Mouse (Mus musculus) NIH3T3 (cell line): ENCODE measurements around the gene Serpinb9b.
A peak's percentile ranks its signal among the peaks of the same experiment; 100 is the strongest.
"Not testable (repeated sequence)": the region's sequence is repeated elsewhere in the genome, so short reads cannot be mapped to it uniquely, and the experiment has no call there.

Experiments
- DNase-seq: peaks from one replicate; pipeline ENCODE4 v3.0.0-alpha.2; 2012; ENCODE audit warnings: low read depth

Gene Serpinb9b

DNA sequence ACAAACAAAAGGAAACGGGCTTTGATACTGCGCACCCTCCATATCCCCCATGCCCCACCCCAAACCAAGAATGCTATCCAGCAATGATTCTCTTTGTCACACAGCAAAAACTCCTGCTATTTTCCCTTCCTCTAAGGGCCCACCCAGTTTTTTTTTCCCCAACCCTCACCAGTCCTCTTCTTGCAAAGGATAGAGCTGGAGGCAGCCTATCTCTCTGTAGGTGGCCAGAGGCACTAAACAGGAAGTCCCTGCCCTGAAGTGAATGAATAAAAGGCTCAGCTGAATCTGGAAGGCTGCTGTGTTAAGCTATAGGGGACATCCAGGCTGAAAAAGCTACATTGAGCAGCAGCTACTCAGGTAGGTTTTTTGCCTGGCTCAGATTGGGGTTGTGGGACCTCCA is at the start of gene Serpinb9b:
TSS of gene Serpinb9b (plus strand) at position 173 of the 400 bp plus-strand sequence.
- no peak for DNase-seq

DNA sequence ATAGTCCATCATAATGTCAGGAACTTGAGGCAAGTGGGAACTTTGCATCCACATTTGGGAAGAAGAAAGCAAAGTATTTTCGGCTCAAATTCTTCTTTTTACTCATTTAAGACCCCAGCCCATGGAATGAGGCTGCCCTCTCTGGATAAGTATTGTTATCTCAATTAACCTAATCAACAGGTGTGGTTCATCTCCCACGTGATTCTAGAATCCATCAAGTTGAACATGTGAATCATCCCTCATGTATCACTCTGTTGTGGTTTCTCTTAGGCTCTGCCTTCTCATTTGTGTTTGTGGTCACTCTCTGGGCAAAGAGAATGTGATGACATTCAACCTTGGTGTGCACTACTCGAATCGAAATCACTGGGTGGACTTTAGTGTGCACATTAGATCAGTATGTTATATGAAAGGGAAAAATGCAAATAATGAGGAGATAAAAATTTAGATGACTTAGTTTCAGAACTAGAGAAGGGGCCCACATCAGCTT is 44.6 kb upstream of the Serpinb9b start:
- DNase-seq: no peak

DNA sequence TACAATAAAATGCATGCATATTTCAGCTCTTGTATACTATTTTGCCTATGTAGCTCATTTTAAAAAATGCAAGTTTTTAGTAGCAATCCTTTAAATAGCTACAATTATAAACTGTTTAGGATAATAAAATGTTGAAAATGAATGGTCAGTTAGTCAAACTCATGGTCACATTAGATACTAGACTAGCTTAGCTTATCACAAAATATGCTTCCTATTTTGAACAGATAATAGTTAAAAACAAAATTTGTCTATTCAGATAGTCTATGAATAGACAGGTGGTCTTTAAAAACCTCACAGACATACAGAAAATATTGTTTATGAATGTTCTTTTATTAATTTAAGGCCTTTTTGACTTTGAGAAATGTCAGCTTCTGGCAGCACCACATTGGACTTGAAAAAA is 41.0 kb upstream of the Serpinb9b start:
- no peak for DNase-seq

DNA sequence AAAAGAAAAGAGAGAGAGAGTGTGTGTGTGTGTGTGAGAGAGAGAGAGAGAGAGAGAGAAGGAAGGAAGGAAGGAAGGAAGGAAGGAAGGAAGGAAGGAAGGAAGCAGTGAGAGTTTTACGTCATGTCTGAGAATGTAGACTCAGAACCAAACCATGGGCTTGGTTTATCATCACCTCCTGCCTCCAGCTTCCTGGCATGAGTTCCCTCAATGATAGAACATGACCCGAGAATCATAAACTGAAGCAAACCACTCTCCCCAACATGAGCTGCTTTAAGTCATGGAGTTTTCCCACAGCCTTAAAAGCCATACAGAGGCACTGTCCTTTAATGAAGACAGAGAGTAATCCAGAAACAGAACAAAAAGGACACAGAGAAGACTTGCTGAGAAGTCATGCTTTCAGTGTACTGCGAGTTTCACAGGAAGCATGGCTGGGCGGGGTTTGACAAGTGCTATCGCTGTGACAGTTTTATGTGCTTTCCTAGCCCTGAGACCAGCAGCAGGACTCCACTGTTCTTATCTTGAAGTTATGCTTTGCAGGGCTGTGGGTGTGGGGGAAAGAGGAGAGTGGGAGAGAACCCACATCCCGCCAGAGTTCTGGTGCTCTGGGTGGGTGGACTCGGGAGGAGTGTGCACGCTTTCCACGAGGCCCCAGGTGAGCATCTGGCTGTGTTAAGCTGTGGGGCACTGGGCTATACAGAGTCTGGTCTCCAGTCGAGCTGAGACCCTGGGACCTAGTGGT is 33.9 kb upstream of the Serpinb9b start:
- no peak for DNase-seq

DNA sequence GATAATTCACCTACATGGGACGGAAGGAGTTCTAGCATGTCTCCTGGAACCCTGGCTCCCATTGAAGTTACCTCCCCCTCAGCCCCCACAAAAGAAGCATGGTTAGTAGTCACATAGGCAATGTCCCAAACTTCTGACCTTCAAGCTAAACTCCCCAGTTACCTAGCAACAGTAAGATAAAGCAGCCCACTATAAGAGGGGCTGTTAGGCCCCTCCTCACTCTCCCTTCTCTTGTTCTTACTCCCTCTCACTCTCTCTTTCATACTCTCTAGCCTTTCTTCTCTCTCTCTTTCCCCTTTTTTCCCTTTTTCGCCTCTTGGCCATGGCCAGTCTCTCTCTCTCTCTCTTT is 33.3 kb upstream of the Serpinb9b start:
- no peak for DNase-seq

DNA sequence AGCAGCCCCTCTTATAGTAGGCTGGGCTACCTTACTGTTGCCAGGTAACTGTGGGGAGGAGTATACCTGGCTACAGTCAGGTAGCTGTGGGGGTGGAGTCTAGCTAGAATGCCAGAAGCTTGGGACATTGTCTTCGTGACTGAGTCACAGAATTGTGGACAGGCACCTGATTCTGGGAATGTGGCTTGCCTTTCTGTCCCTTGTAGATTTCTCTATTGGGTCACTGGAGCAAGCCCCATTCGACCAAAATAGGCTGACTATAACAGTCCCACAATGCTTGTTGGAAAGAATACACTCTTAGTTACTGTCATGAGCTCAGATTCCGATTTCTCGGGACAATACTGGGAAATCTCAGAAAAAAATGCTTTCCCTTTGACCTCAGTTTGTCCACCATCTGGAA is 32.2 kb upstream of the Serpinb9b start:
- DNase-seq: no peak

DNA sequence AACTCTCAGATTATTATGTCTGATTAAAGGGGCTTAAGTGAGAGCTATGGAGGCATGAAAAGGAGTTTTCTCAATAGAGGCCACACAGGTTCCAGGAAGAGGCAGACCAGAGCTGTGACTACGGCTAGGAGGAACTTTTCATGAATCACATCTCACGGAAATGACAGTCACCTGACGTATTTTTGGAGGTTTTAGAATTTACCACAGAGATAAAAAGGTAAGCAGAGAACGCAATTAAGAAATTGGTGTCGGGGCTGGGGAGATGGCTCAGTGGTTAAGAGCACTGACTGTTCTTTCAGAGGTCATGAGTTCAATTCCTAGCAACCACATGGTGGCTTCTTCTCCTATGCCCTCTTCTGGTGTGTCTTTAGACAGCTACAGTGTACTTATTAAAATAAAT is 25.9 kb upstream of the Serpinb9b start:
- DNase-seq: no peak

DNA sequence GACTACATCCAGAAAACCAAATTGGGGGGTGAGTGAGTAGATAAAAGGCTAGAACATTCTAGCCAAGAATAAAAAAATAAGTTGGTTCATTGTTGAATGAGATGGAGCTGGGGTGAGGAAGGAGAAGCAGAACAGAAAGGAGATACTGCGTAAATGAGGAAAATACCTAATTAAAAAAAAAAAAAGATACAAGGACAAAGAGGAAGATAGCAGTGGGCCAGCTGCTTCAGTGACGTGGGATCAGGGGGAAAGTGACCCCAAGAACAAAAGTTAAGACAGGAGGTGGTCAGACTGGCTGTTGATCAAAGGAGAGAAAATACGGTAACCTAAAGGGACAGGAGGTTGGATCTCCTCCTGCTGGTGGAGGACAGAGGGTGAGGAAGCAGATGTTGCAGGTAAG is 24.3 kb upstream of the Serpinb9b start, which contains the start of gene Serpinb9:
TSS of gene Serpinb9 (plus strand) at position 301 of the 400 bp plus-strand sequence.
- no peak for DNase-seq

DNA sequence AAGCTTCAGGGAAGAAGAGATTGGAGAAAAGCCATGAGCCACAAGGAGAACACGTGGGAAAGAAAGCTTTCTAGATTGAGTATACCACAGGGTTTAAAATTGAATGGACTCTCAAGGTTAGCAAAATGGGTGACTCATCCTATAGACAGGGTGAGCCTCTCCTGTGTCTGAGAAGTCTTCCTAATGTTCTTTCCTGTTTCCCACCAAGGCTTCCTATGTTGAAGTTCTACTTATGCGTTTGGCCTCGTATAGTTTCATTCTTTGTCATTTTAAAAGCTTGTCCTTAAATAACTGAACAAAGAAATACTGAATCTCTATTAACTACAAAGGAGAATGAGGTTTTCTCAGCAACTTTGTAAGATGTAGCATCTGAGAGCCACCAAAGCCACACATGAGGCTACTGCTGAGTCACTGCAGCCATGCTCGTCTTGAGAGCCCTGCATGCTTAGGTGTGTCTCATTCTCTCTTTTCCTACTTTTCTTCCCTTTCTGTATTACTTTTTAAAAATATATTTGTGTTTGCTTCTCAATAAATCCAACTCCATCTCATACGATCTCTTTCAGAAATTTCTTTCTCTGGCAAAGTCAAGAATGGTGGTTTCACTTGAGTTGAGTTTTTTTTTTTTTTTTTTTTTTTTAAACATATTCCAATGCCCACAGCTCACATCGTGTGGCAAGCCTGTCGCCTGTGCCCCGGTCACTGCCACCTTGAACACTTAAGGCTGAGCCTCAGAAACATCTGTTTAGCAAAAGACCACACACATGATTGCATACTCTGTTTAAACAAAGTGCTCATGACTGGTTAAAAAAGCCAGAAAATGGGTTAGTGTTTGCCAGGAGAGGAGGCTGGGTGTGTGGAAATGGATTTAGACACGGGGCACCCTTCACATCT is 23.4 kb upstream of the Serpinb9b start:
- peak; percentile 18 for DNase-seq

DNA sequence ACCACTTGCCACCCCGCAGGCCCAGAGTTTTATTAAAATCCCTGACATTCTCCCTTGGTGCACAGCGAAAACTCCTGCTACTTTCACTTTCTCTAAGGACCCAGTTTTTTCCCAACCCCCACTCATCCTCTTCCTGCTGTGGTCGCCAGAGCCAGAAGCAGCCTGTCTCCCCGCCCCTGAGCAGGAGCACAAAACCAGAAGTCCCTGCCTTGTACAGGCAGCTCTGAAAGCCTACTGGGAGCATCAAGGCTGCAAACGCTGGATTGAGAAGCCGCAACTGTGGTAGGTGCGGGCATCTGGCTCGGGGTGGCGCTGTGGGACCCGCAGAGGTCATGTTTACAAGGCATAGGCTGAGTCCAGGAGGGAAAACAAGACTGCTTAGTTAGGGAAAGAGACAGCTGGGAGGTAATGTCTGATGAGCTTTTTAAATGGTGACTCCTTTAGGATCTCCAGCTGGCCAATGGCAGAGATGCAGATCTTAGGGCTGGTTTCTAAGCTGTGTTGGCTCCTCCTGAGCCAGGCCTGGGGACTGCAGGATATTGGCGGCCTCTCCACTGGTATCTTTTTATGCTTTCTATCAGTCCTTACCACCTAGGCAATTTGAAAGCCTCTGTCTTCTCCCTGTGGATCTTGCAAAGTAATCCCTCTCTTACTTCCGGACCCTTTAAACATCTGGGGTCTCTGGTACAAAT is 22.7 kb upstream of the Serpinb9b start:
- peak; percentile 88 for DNase-seq

DNA sequence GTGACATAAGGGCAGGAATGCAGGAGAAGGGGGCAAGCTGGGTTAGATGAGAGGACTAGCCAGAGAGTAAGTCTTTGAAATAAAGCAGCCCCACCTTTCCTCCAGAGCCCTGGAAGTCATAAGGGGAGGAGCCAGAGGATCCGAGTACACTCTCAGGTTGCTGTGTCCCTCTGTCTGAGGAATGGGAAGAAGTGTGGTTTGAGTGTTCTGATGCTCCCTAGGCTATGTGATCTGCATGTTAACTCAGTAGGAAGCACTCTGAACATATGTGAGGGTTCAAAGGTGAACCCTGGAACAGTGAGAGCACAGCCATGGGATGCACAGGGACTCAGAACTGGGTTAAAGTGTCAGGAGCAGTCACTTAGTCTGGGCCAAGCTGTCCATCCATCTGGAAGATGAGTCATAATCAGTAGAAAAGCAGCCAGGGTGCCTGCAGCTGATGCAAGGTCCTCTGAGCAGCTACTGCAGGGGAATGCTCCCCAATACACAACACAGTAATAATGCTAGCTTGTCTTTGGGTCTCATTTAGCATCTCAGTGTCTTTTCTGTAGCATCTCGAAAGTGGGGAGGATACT is 21.6 kb upstream of the Serpinb9b start:
- DNase-seq: no peak

DNA sequence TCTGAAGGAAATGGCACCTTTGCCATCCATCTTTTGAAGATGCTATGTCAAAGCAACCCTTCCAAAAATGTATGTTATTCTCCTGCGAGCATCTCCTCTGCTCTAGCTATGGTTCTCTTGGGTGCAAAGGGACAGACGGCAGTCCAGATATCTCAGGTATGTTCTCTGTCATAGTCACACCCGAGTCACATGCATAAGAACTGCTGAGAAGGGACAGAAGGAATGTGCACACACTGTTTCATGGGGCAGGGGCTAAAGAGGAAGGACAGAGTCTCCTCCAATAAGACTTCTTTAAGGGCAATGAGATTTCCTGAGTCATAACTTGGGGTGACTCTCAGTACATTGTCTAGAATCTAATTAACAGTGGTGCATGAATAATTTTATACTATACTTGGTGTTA is 20.7 kb upstream of the Serpinb9b start:
- no peak for DNase-seq

DNA sequence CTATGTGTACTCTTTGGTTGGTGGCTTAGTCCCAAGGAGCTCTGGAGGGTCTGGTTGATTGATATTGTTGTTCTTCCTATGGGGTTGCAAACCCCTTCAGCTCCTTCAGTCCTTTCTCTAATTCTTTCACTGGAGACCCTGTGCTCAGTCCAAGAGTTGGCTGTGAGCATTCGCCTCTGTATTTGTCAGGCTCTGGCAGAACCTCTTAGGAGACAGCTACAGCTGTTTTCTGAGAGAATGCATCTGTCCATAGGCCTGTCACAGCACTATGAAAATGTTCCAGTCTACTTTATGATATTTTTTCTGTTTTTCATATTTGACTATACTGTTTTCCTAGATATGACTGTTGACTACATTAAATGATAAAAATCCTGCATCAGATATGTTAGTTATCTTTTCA is 14.8 kb upstream of the Serpinb9b start:
- DNase-seq: no peak

DNA sequence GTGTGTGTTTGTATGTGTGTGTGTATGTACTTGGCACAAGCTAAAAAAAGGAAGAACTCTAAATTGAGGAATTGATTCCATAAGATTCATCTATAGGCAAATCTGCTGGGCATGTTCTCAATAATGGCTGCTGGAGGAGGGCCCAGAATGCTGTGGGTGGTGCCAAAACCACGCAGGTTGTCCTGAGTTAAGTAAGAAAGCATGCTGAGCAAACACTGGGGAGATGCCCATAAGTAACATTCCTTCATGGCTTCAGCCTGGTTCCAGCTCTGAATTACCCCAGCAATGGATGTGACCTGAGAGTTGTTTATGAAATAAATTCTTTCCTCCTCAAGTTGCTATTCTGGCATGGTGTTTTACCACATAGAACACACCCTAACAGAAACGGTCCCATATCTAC is 13.9 kb upstream of the Serpinb9b start:
- peak; percentile 69 for DNase-seq

DNA sequence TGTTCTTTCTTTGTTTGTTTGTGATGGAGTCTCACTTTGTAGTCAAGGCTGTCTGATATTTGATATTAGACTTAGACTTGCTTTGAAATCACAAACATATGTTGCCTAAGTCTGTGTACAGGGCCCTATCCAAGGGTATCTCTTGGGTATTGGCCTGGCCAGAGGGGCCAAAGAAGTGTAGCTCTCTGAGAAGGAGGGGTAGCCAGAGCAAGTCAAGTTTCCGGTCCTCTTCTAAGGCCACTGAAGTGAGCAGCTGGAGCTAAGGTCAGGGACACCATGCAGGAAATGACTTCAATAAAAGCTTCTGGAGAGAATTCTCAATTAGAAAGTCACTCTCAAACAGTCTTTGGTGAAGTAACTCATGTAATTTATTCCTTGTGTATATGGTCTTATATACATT is 4.8 kb upstream of the Serpinb9b start:
- no peak for DNase-seq

DNA sequence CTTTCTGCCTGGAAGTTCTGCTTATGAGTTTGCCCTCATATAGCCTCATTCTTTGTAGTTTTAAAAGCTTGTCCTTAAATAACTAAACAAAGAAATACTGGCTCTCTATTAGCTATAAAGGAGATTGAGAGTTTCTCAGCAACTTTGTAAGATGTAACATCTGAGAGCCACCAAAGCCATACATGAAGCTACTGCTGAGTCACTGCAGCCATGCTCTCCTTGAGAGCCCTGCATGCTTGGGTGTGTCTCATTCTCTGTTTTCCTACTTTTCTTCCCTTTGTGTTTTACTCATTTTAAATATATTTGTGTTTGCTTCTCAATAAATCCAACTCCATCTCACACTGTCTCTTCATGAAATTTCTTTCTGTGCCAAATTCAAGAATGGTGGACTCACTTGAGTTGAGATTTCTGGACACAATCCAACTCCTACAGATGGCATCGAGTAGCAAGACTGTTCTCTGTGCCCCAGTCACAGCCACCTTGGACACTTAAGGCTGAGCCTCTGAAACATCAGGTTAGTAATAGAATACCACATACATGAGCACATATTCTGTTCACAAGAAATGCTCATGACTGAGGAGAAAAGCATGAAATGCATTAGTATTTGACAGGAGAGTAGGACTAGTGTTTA is 674 bp upstream of the Serpinb9b start:
- DNase-seq: no peak

DNA sequence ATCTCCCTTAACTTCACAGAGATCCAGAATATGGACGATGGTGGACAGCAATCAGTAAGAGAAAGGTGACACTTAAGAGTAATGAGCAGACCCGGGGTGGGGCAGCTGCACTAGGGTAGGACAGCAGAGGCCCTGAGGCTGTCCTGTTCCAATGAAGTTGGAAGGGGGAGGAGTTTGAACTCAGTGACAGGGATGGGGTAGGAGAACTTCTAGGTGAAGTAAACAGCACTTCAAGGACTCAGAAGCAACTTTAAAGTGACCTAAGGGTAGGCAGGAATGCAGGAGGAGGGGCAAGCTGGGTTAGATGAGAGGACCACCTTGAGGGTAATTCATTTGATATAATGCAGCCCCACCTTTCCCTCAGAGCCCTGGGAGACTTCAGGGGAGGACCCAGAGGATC is 930 bp downstream of the Serpinb9b start:
- DNase-seq: no peak

DNA sequence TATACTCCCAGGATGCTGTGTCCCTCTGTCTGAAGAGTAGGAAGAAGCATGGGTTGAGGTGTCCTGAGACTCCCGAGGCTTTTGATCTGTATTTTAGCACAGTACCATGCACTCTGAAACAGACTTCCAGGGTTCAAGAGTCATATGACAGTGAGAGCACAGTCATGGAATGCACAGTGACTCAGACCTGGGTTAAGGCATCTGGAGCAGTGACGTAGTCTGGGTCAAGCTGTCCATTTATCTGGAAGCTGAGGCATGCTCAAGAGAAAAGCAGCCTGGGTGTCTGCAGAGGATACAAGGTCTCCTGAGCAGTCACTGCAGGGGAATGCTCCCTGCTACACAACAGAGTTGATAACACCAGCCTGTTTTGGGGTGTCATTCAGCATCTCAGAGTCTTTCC is 1.3 kb downstream of the Serpinb9b start:
- peak; percentile 68 for DNase-seq

DNA sequence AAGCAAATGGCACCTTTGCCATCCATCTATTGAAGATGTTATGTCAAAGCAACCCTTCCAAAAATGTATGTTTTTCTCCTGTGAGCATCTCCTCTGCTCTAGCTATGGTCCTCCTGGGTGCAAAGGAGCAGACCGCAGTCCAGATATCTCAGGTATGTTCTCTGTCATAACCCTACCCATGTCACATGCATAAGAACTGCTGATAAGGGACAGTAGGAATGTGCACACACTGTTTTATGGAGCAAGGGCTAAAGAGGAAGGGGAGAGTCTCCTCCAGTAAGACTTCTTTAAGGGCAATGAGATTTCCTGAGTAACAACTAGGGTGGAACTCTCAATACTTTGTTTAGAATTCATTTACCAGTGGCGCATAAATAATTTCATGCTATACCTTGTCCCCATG is 2.3 kb downstream of the Serpinb9b start:
- not testable (repeated sequence) for DNase-seq

DNA sequence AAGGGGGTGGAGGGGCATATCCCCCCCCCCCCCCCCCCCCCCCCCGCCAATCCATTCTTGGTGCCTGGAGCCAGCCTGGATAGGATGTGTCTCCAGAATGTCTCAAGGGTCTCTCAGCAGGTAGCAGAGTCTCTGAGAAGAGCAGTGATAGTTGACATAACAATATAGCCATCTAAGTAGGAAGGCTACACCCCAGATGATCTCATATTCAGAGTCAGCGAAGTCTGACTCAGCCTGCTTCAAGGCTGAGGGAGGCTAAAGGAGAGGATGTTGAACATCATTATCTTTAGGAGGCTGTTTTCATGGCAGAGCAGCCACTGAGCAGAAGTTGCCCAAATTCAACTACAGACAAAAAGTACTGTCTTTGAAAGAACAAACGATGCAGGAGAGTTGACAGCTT is 3.1 kb downstream of the Serpinb9b start:
- peak; percentile 36 for DNase-seq

DNA sequence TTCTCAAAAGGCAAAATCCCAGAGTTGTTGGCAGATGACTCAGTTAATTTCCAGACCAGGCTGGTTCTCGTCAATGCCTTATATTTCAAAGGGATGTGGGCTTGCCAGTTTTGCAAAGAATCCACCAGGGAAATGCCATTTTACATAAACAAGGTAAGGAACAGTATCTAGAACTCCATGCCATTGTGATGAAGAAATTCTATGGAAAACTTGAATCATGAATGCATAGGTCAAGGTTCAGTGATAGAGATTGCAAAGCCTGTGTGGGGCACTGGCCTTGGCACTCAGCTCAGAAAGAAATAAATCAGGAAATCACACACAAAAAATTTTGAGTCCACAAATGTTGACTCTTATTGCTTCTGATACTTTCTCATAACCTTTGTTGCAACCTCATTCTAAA is 8.3 kb downstream of the Serpinb9b start:
- DNase-seq: peak; percentile 48

DNA sequence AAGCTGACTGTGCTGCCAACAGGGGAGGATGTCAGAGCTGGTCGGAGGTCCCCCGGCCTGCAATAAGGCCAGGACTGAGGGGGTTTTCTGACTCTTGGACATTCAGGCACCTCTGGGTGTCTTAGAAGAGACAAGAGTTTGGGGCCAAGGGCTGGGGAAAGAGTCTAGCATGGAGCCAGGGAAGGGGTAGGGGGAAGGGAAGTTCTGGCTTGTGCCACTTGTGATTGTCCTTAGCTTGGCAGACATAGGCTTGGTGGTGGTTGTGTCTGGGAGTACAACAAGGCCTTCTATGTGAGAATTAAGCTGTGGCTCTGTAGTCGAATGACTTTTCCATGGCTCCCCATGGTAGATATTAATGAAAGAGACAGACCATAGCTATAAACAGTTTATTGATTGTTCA is 16.3 kb downstream of the Serpinb9b start:
- DNase-seq: no peak
